Mouse (Mus musculus) gastrocnemius, adult 2 months (tissue): Measurements from ENCODE around the gene Eif4g3. TPM values are rescaled to one million over a fixed set of nuclear protein-coding genes. Genes with fewer than 3 reads are reported as not detected.
"Not testable (repeated sequence)": the region's sequence is repeated elsewhere in the genome, so short reads cannot be mapped to it uniquely, and the experiment has no call there.

Experiments used
- DNase-seq: peaks from one replicate; pipeline ENCODE4 v3.0.0; 2022
- H3K27ac ChIP-seq: fragments of 200-600 bp; 2 replicates; pipeline ENCODE4 v1.8.1; 2022; ENCODE audit warnings: mild to moderate bottlenecking
- H3K4me3 ChIP-seq: fragments of 200-600 bp; 2 replicates; pipeline ENCODE4 v1.8.1; 2022; ENCODE audit warnings: mild to moderate bottlenecking, moderate library complexity
- CTCF ChIP-seq: fragments of 200-600 bp; IDR thresholded peaks from 2 replicates; pipeline ENCODE4 v1.8.1; 2022; ENCODE audit warnings: antibody characterized with exemption, mild to moderate bottlenecking, moderate library complexity
- intact Hi-C: fragments of 180-260 bp; cut with DNase I; formaldehyde crosslinking; loops from one replicate; pipeline ENCODE4 v1.15.1; 2025
- total RNA-seq, 2 experiments: library from RNA; stranded (reverse); gene quantifications; 2 replicates each; pipeline ENCODE4 v1.2.3; 2021

The Eif4g3 gene
- total RNA-seq, 2 experiments from 2014 or later, result 108 to 145 TPM

DNA sequence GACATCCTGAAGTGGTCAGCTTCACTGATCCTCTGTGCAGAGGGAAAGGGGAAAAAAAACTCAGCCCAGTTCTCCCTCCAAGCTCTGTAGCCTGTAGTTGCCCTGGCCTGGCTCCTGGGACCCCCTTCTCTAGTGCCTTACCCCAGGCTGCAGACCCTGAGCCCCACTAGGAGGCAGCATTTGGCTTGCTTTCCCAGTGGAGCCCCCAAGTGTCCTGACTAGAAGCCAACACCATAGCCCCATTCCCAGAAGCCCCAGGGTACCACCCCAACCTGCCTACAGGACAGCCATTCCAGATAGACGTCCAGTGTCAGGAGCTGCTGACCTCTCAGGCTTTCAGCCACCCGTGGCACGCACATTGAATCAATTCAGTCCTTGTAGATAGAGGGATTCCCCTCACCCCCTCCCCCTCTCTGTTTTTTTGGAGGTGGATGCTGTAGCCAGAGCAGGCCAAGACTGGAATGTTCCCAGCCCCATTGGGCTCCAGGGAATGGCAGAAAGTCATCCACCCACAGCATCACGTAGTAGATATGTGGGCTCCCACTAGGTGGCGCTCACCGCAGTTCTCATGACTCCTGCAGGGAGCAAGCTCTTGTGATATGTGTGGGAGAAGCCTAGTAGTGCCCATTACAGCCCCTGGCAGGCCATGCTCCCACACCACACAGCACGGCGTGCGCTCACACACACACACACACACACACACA lies 28.8 kb upstream of the Eif4g3 start:
- intact Hi-C loops, result loop anchor here (10.0 kb wide), 2 partner anchors 141 to 191 kb away; no protein-coding TSS in a partner anchor
- Histone ChIP-seq H3K4me3 (no peak overlapping the region), H3K27ac (peak overlapping the region; percentile 67)
- DNase-seq, result peak; percentile 93
- TF ChIP-seq CTCF, result peak; percentile 76

- Histone ChIP-seq H3K27ac (no peak overlapping the region), H3K4me3 (no peak overlapping the region)
- intact Hi-C loops, result loop anchor here (10.0 kb wide), 2 partner anchors 140 to 190 kb away; no protein-coding TSS in a partner anchor
- no peak for TF ChIP-seq CTCF
- DNase-seq, result no peak
Measured at GRCm38 (mm10) chr4:137964585-137964930, 28.3 kb upstream of the Eif4g3 start.

DNA sequence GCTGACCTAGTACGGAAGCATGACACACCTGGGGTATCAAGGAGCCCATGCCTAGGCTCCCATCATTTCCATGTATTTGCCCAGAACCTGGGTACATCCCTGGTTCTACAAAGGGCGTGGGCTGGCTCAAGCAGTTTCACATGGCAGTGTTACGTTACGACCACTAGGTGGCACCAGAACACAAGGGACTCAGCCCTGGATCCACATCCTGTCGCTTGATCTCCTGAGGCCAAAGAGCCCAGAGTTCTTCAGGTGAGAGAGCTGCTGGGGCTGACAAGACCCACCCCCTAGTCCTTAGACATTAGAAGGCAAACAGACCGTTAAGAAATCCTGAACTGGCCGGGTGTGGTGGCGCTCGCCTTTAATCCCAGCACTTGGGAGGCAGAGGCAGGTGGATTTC lies 24.6 kb upstream of the Eif4g3 start:
- DNase-seq, result peak; percentile 73
- Histone ChIP-seq H3K27ac (no peak overlapping the region), H3K4me3 (no peak overlapping the region)
- intact Hi-C loops, result loop anchor here (10.0 kb wide), 2 partner anchors 137 to 187 kb away; no protein-coding TSS in a partner anchor
- TF ChIP-seq CTCF, result peak; percentile 95

GRCm38 (mm10) chr4:137970623-137971199 lies 22.1 kb upstream of the Eif4g3 start:
- DNase-seq, intact Hi-C loops, H3K27ac ChIP-seq, H3K4me3 ChIP-seq: not testable (repeated sequence)

DNA sequence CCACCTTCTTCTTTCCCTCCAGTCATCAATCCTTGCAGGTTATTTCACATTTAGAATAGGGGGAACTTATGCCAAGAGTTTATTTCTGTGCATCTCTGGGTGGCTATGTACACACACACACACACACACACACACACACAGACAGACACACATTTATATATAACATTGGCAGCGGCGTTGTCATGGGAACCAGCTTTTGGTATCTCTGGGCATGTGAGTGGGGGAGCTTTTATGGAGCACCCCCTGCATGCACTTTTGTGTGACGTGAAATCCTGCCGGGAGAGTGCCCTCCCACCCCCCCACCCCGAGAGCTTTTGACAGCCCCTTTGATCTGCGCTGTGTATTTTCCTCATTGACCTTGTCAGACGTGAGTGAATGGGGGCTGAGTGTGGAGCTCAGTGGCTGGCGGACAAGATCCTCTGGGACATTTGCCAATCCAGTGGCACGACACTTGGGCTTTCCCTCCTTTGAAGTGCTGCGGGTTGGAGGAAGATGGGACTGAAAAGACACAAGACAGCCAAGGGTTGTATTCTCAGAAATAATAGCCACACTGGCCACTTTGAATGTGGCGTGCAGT lies 17.9 kb upstream of the Eif4g3 start:
- DNase-seq, H3K4me3 ChIP-seq, H3K27ac ChIP-seq, intact Hi-C loops: not testable (repeated sequence)

GRCm38 (mm10) chr4:137979066-137979644 lies 13.7 kb upstream of the Eif4g3 start:
- intact Hi-C loops, H3K27ac ChIP-seq, DNase-seq, H3K4me3 ChIP-seq: not testable (repeated sequence)

- no peak for DNase-seq
- Histone ChIP-seq H3K4me3 (no peak overlapping the region), H3K27ac (no peak overlapping the region)
- intact Hi-C loops, result no loop called here
- TF ChIP-seq CTCF, result no peak
Measured at GRCm38 (mm10) chr4:137982869-137983268, 10.0 kb upstream of the Eif4g3 start.

- intact Hi-C loops, result no loop called here
- peak; percentile 55 for DNase-seq
- Histone ChIP-seq H3K4me3 (no peak overlapping the region), H3K27ac (no peak overlapping the region)
- no peak for TF ChIP-seq CTCF
Measured at GRCm38 (mm10) chr4:137984212-137984611, 8.6 kb upstream of the Eif4g3 start.

DNA sequence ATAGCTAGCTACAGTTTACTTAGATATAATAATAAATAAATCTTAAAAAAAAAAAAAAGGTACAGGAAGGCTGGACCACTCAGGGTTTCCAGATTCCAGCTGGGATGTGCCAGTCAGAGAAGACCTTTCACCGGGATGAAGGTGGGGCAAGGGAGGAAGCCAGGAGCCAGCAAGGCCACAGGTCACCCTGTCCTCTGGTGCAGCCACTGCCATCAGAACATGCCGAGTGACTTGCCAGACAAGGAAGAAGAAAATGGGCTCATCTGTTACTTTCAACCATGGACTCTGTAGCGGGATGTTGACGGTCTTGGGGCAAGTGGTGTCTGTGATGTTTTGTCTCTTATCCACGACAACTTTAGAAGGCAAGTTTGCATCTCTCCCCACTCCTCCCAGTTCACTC lies 8.1 kb upstream of the Eif4g3 start:
- intact Hi-C loops, result no loop called here
- no peak for DNase-seq
- no peak for TF ChIP-seq CTCF
- Histone ChIP-seq H3K4me3 (no peak overlapping the region), H3K27ac (no peak overlapping the region)

DNA sequence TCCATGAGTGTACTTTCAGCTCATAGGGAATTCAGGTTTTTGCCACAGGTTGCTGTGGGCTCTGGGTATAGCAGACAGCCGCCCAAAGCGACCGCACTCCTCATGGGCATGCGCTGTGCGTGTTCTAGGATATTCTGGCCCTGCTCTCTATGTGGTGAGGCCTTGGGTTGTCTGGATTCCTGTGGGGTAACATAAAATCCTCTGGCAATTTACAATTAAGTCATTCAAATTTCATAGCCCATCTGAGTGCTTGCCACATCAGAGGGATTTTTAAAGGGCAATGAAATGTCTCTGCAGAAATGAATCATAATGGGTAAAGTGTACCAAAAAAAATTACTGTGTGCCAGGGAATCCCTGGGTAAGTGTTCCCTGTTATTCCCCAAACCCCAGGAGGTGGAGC lies 3.4 kb upstream of the Eif4g3 start:
- no peak overlapping the region for H3K27ac ChIP-seq
- H3K4me3 ChIP-seq, result no peak overlapping the region
- DNase-seq, result peak; percentile 7
- TF ChIP-seq CTCF, result no peak
- intact Hi-C loops, result no loop called here

DNA sequence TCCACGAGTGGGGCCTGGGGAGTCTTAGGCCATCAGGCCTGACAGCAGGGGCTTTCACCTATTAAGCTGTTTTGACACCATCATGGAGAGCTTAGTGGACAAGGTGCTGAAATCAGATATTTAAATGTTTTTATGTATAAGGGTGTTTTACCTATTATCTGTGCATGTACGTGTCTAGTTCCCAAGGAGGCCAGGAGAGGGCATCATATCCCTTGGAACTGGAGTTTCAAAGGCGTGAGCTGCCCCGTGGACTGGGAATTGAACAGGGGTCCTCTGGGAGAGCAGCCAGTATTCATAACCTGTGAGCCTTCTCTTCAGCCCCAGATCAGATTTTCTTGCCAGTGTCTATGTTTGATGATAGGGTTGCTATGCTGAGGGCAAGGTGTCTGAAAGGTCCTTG lies 2.4 kb upstream of the Eif4g3 start:
- DNase-seq, result peak; percentile 7
- peak; percentile 28; the same call in 1 of the 2 replicates for TF ChIP-seq CTCF
- H3K4me3 ChIP-seq, result no peak overlapping the region
- no peak overlapping the region for H3K27ac ChIP-seq
- intact Hi-C loops, result no loop called here

GRCm38 (mm10) chr4:137991240-137991639 lies 1.6 kb upstream of the Eif4g3 start:
- TF ChIP-seq CTCF, result no peak
- H3K27ac ChIP-seq, result no peak overlapping the region
- DNase-seq, result peak; percentile 1
- H3K4me3 ChIP-seq, result no peak overlapping the region
- intact Hi-C loops, result no loop called here

DNA sequence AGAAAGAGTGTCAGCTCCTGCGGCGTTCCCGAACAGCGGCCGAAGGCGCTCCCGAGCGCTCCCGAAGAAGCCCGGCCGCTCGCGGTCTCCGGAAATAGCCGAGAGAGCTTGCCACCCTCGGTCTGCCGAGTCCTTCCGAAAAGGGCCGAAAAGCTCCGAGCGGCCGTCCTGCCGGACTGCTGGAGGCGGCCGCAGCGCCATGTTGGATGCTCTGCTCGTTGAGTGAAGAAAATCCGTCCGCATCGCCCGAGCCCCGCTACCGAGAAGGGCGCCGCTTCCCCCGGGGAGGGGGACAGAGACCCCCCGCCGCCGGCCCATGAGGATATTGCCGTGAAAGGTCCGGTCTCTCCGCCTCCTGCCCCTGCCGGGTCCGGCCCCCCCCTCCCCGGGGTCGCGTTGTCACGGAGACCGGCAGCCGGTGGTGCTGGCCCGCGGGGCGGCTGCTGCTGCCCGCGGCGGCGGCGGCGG lies 503 bp downstream of the Eif4g3 start:
- H3K4me3 ChIP-seq, result peak overlapping the region; percentile 93
- peak; percentile 100 for DNase-seq
- no peak for TF ChIP-seq CTCF
- intact Hi-C loops, result no loop called here
- peak overlapping the region; percentile 97 for H3K27ac ChIP-seq
